Mouse (Mus musculus) kidney, adult 2 months (tissue): Measurements from ENCODE around the gene Ebf4.

Experiments
- CTCF ChIP-seq: fragments of 200-500 bp; conservative IDR thresholded peaks from 2 replicates; pipeline ENCODE4 v1.5.1; 2011; ENCODE audit warnings: low read depth, mild to moderate bottlenecking, control low read depth, low read length, moderate library complexity, mixed read lengths; ENCODE audit not compliant: insufficient read depth, insufficient read length
- POLR2A ChIP-seq: fragments of 200-500 bp; IDR thresholded peaks from one replicate; pipeline ENCODE4 v1.6.1; 2011; ENCODE audit warnings: low read depth, low read length, control low read depth

DNA sequence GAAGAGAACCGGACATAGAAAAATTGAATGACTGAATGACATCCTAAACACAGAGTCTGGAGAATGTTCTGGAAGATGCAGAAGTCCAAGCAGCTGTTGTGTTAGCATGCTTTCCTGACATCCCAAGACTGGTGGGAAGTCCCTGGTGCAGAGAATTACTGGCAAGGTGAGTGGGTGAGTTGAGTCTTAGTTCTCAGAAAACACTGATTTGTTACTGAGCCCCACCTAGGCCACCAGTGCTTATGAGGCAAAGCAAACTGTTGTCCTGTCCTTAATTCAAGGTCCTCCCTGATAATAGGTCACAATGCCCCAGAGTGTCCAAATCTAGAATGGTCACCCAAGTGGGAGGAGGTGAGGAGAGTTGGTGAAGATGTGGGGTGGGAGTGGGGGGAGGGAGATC is 110.0 kb downstream of the Ebf4 start, which contains the start of the genes Gm28372 and 1700020A23Rik:
- TF ChIP-seq POLR2A, result no peak
- TF ChIP-seq CTCF, result no peak
